Mouse (Mus musculus) CD4-positive naive resting alpha-beta T cell, adult 57 days (primary cell): Measurements from ENCODE around the gene Haus6. TPM values are rescaled to one million over a fixed set of nuclear protein-coding genes. Genes with fewer than 3 reads are reported as not detected.

Experiments used
- total RNA-seq: library from RNA; stranded (reverse); gene quantifications from one replicate; pipeline ENCODE4 v1.2.4, GENCODE M21; 2023

Gene Haus6
- 19.1 TPM for total RNA-seq

GRCm38 (mm10) chr4:86611524-86612288 is at the start of gene Haus6:
TSS of gene Haus6 (minus strand) at chr4:86612055.

GRCm38 (mm10) chr4:86575283-86575983 is 36.4 kb downstream of the Haus6 start, which contains the start of gene Rraga:
TSS of gene Rraga (plus strand) at chr4:86575668.

GRCm38 (mm10) chr4:86558228-86558627 is 53.6 kb downstream of the Haus6 start, which contains the start of gene Saxo1:
TSS of gene Saxo1 (minus strand) at chr4:86558328.

Other genes starting within 250 kb of the Haus6 start
- not detected for gene Saxo1, start 53.7 kb downstream of the Haus6 start, total RNA-seq
- 46.7 TPM for gene Rraga, start 36.4 kb downstream of the Haus6 start, total RNA-seq
- gene Plin2, start 58.0 kb upstream of the Haus6 start, total RNA-seq: 8.8 TPM
- 37.2 TPM for gene Dennd4c, start 136.5 kb upstream of the Haus6 start, total RNA-seq
- gene Rps6, start 245.4 kb upstream of the Haus6 start, total RNA-seq: 2,292 TPM